Mouse (Mus musculus): ENCODE results near the gene Cbx7.

Gene Cbx7

GRCm38 (mm10) chr15:79970940-79971339, at the start of gene Cbx7:
Cbx7 (minus strand) TSS chr15:79971119.
- no peak for DNase-seq (ENCODE audit: low read depth)

GRCm38 (mm10) chr15:80020516-80020915, 49.6 kb upstream of the Cbx7 start:
- DNase-seq (ENCODE audit: low read depth) = peak; percentile 60

- no peak for DNase-seq (ENCODE audit: low read depth)
Observed at GRCm38 (mm10) chr15:80019625-80020024, 48.7 kb upstream of the Cbx7 start.

GRCm38 (mm10) chr15:80019220-80019619, 48.3 kb upstream of the Cbx7 start:
- no peak for DNase-seq (ENCODE audit: low read depth)

GRCm38 (mm10) chr15:80016563-80017301, 45.8 kb upstream of the Cbx7 start:
- no peak for DNase-seq (ENCODE audit: low read depth)

GRCm38 (mm10) chr15:80015211-80015952, 44.5 kb upstream of the Cbx7 start:
- DNase-seq (ENCODE audit: low read depth) = no peak

- DNase-seq (ENCODE audit: low read depth) = peak; percentile 49
Observed at GRCm38 (mm10) chr15:80014321-80015210, 43.6 kb upstream of the Cbx7 start, which contains the start of gene Pdgfb. Pdgfb (minus strand) TSS chr15:80014977.

GRCm38 (mm10) chr15:80014031-80014320, 43.1 kb upstream of the Cbx7 start:
- DNase-seq (ENCODE audit: low read depth) = no peak

GRCm38 (mm10) chr15:80013256-80014030, 42.5 kb upstream of the Cbx7 start:
- DNase-seq (ENCODE audit: low read depth) = no peak

GRCm38 (mm10) chr15:80012527-80013201, 41.7 kb upstream of the Cbx7 start:
- peak; percentile 60 for DNase-seq (ENCODE audit: low read depth)

GRCm38 (mm10) chr15:80011778-80012526, 41.0 kb upstream of the Cbx7 start:
- DNase-seq (ENCODE audit: low read depth) = peak; percentile 60

- DNase-seq (ENCODE audit: low read depth) = no peak
Observed at GRCm38 (mm10) chr15:80011194-80011593, 40.3 kb upstream of the Cbx7 start.

GRCm38 (mm10) chr15:80010182-80010558, 39.3 kb upstream of the Cbx7 start:
- DNase-seq (ENCODE audit: low read depth) = no peak

GRCm38 (mm10) chr15:80009421-80010181, 38.7 kb upstream of the Cbx7 start:
- DNase-seq (ENCODE audit: low read depth) = no peak

GRCm38 (mm10) chr15:80008461-80008860, 37.5 kb upstream of the Cbx7 start:
- no peak for DNase-seq (ENCODE audit: low read depth)

- no peak for DNase-seq (ENCODE audit: low read depth)
Observed at GRCm38 (mm10) chr15:80006156-80006555, 35.2 kb upstream of the Cbx7 start.

- DNase-seq (ENCODE audit: low read depth) = no peak
Observed at GRCm38 (mm10) chr15:80005436-80005835, 34.5 kb upstream of the Cbx7 start.

- no peak for DNase-seq (ENCODE audit: low read depth)
Observed at GRCm38 (mm10) chr15:80004644-80005340, 33.9 kb upstream of the Cbx7 start.

- DNase-seq (ENCODE audit: low read depth) = no peak
Observed at GRCm38 (mm10) chr15:80003581-80003980, 32.7 kb upstream of the Cbx7 start.
